Mouse (Mus musculus) liver, embryonic 16.5 days (tissue): ENCODE results near the gene Dct. TPM values are rescaled to one million over a fixed set of nuclear protein-coding genes. Genes with fewer than 3 reads are reported as not detected.

Source experiments
- ATAC-seq: fragments of 200-750 bp; cut with Nextera tagmentation; 2 replicates; pipeline ENCODE4 v1.8.0; 2017; ENCODE audit warnings: low read depth, mild to moderate bottlenecking, moderate number of reproducible peaks, moderate library complexity
- H3K27ac ChIP-seq: fragments of 300-500 bp; sonication (generic); 2 replicates; pipeline ENCODE4 v1.5.1; 2014; ENCODE audit warnings: mild to moderate bottlenecking, low read length
- H3K27me3 ChIP-seq: fragments of 300-500 bp; sonication (generic); 2 replicates; pipeline ENCODE4 v1.6.1; 2014; ENCODE audit warnings: low read depth, low read length, mixed read lengths; ENCODE audit not compliant: control insufficient read depth, insufficient read depth
- H3K36me3 ChIP-seq: fragments of 300-500 bp; sonication (generic); 2 replicates; pipeline ENCODE4 v1.6.1; 2014; ENCODE audit warnings: mild to moderate bottlenecking; ENCODE audit not compliant: control insufficient read depth, insufficient read depth
- H3K4me1 ChIP-seq: fragments of 300-500 bp; sonication (generic); 2 replicates; pipeline ENCODE4 v1.6.1; 2014; ENCODE audit warnings: low read depth, low read length, mixed read lengths; ENCODE audit not compliant: control insufficient read depth
- H3K4me2 ChIP-seq: fragments of 300-500 bp; sonication (generic); 2 replicates; pipeline ENCODE4 v1.6.1; 2014; ENCODE audit warnings: low read depth, low read length, mixed read lengths
- H3K4me3 ChIP-seq: fragments of 300-500 bp; sonication (generic); 2 replicates; pipeline ENCODE4 v1.5.1; 2014; ENCODE audit warnings: low read depth, mild to moderate bottlenecking, low read length
- H3K9ac ChIP-seq: fragments of 300-500 bp; sonication (generic); 2 replicates; pipeline ENCODE4 v1.6.1; 2014; ENCODE audit warnings: low read depth, low read length
- H3K9me3 ChIP-seq: fragments of 300-500 bp; sonication (generic); replicated peaks from 2 replicates; pipeline ENCODE4 v1.6.1; 2016; ENCODE audit warnings: low read length; ENCODE audit not compliant: control insufficient read depth
- WGBS: fragments of 180-500 bp; shearing (Covaris S2); extraction: QIAGEN DNeasy Blood & Tissue Kit; methylation state at CpG from one replicate; pipeline ENCODE4 v1.1.7; 2014; ENCODE audit not compliant: insufficient replicate concordance; 5-methylcytosine and 5-hydroxymethylcytosine counted together
- polyA plus RNA-seq: library from polyadenylated mRNA; unstranded; fragments of >200 nt; fragmentation: Nextera tagmentation; extraction: Ambion mirVana; gene quantifications from 2 replicates; pipeline ENCODE4 v1.2.1, GENCODE M21; 2015

Gene Dct
- polyA plus RNA-seq, 1 experiment from 2014 or later: 0.33 TPM

DNA sequence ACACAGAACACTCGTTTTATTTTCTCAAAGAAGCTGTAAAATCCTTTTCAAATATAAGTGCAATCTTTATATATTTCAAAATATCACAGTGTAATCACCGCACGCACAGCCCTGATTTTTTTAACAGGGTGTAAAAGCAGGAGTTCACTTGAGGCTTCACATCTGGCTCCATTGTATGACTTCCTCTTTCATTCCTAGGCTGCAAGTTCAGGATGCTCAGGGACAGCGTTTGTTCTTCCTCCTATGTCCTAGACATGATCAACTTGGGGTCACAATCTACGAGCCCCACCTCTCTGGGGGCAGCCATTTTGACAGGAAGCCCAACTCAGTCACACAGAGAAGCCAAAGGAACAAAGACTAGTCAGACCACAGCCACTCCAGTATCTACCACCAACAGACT lies 32.7 kb downstream of the Dct start:
- Histone ChIP-seq H3K9ac (no peak overlapping the region), H3K9me3 (no peaks in the 10 kb centered on the region), H3K4me2 (no peak overlapping the region), H3K4me3 (no peak overlapping the region), H3K4me1 (no peaks in the 10 kb centered on the region), H3K27me3 (no peaks in the 10 kb centered on the region), H3K27ac (no peak overlapping the region), H3K36me3 (no peaks in the 10 kb centered on the region)
- 45% methylated on average over 5 of the region's 5 CpGs for WGBS
- ATAC-seq: no peak

DNA sequence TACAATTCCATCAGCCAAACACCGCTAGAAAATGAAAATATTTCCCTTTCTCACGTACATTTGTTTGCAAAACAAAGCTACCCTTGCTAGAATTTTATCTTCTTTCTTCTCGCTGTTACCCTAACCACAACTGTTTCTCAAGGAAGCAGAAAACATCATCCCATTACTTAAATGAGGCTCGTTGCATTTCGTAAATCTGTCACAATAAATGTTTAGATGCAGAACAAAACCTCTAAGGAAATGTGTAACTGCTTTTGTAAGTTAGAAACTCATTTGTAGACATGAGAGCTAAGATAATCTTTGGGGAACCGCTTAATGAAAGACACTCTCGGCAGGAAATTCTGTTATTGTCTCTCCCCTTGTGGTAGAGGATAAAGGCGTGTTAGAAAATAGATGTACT lies 38.8 kb downstream of the Dct start:
- Histone ChIP-seq H3K9me3 (no peaks in the 10 kb centered on the region), H3K4me2 (no peak overlapping the region), H3K27me3 (no peaks in the 10 kb centered on the region), H3K4me3 (no peak overlapping the region), H3K27ac (no peak overlapping the region), H3K36me3 (no peaks in the 10 kb centered on the region), H3K9ac (no peak overlapping the region), H3K4me1 (no peaks in the 10 kb centered on the region)
- WGBS: 50% methylated on average over 8 of the region's 8 CpGs
- ATAC-seq: no peak

DNA sequence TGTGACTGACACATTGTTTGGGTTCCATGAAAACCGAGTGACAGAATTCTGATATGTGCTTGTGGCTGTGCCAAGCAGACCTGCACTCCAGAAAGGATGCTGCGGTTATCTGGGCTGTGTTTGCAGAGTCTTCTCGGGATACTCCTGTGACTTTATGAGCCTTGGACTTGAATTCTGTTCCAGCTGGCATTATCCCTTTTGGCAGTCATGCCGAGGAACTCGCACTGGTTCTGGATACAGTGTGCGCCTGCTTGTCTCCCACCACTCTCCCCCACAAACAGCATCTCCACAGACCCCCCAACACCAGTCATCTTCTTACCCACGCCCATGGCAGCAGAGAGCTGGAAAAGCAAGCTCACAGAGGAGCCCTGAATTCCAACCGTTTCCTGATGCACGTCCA lies 42.5 kb downstream of the Dct start:
- Histone ChIP-seq H3K4me2 (no peak overlapping the region), H3K4me1 (no peaks in the 10 kb centered on the region), H3K36me3 (no peaks in the 10 kb centered on the region), H3K27ac (no peak overlapping the region), H3K9me3 (no peaks in the 10 kb centered on the region), H3K4me3 (no peak overlapping the region), H3K27me3 (no peaks in the 10 kb centered on the region), H3K9ac (no peak overlapping the region)
- ATAC-seq: no peak
- WGBS: 50% methylated on average over 9 of the region's 9 CpGs

DNA sequence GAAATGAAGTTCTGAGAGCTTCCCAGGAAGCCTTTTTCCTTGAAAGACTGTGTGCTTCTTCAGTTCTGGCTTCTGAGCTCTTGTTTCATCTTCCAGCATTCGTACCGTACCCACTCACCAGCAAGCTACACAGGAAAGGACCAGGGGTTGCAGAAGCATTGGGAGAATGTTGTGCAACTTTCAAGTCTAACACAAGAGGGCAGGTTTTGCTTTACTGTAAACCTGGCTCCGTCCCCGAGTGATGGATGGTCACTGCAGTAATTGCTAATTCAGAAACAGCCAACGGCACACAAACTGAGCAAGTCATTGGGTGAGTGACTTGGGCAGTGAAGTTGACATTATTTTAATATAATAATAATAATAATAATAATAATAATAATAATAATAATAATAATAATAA lies 46.3 kb downstream of the Dct start:
- WGBS: 16% methylated on average over 5 of the region's 5 CpGs
- no peak overlapping the region for H3K27ac ChIP-seq
- no peaks in the 10 kb centered on the region for H3K27me3 ChIP-seq

DNA sequence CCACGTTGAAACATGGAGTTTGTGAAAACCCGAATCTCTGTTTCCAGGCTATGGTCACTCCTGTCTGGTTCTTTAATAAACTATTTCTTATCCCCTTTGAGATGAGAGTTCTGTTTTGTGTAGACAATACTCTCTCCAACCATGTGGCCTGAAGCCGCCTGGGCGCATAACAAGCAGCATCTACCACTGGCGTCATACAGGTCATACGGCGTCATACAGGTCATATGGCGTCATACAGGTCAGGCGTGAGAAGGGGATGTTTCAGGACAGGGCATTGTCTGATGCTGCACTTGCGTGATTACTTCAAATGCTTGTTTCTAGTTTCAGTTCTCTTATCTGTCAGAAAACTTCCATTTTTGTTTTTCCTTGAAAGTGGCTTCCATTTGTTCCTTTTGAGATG lies 47.6 kb downstream of the Dct start:
- WGBS: 77% methylated on average over 10 of the region's 10 CpGs
- Histone ChIP-seq H3K4me3 (no peak overlapping the region), H3K9ac (no peak overlapping the region), H3K27ac (no peak overlapping the region), H3K36me3 (no peaks in the 10 kb centered on the region), H3K27me3 (no peaks in the 10 kb centered on the region), H3K9me3 (no peaks in the 10 kb centered on the region), H3K4me2 (no peak overlapping the region), H3K4me1 (no peaks in the 10 kb centered on the region; the same call in 1 of the 2 replicates)
- ATAC-seq: no peak

More for the DNA sequence above, 46.3 kb downstream of the Dct start:
- Histone ChIP-seq H3K4me1 (no peaks in the 10 kb centered on the region; the same call in 1 of the 2 replicates), H3K9me3 (no peaks in the 10 kb centered on the region), H3K4me3 (no peak overlapping the region), H3K4me2 (no peak overlapping the region), H3K36me3 (no peaks in the 10 kb centered on the region), H3K9ac (no peak overlapping the region)
- no peak for ATAC-seq

DNA sequence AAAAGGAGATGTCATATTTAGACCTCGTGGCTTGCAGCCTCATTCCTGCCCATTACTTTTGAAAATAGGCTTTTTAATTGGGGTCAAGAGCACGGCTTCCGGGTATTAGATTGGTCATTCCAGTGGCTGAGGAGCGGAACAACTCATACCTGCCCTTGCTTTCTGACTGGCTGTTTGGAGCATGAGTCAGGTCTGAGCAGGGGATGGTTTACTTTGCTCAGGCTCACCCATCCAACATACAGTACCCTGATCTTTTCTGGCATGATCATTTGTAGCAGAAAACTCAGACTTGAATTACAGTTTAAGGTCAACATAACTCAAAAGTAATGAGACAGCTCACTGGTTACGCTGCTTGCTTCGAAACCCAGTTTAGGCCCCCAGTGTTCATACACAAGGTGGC lies 58.2 kb downstream of the Dct start:
- no peak overlapping the region for H3K27ac ChIP-seq
- no peak for ATAC-seq
- H3K4me2 ChIP-seq: no peak overlapping the region
- 63% methylated on average over 6 of the region's 6 CpGs for WGBS
- no peaks in the 10 kb centered on the region for H3K36me3 ChIP-seq
- no peaks in the 10 kb centered on the region for H3K9me3 ChIP-seq
- H3K9ac ChIP-seq: no peak overlapping the region
- H3K4me1 ChIP-seq: no peaks in the 10 kb centered on the region
- H3K4me3 ChIP-seq: no peak overlapping the region
- no peaks in the 10 kb centered on the region for H3K27me3 ChIP-seq

DNA sequence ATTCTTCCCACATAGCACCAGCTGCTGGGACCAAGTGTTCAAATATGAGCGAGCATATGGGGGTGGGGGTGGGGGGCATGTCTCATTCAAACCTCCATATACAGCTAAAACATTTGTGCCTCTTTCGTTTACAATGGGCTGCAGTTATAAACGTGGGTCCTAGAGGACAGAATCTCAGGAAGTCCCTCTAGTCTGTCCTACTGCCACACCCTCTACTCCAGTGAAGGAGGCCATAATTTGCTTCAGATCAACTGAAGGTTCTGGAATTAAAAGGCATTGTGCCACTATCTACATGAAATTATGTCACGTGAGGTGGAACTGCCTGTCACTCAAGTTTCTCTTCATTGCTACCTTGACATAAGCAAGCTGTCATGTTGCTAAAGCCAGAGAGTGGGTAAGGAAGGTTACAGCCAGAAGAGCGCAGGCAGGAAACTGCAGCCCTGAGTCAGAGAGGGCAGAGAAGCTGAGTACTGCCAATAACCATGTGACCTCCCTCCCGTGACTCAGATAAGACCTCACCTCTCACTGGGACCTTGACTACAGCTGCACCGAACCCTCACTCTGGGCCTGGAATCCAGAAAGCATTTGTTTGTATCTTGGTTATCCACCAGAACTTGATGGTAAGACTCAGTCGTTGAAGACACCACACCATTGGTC lies 59.3 kb downstream of the Dct start:
- no peaks in the 10 kb centered on the region for H3K9me3 ChIP-seq
- H3K27me3 ChIP-seq: no peaks in the 10 kb centered on the region
- H3K4me1 ChIP-seq: no peaks in the 10 kb centered on the region
- no peak overlapping the region for H3K4me2 ChIP-seq
- no peak for ATAC-seq
- 39% methylated on average over 8 of the region's 8 CpGs for WGBS
- no peak overlapping the region for H3K9ac ChIP-seq
- no peaks in the 10 kb centered on the region for H3K36me3 ChIP-seq
- no peak overlapping the region for H3K27ac ChIP-seq
- H3K4me3 ChIP-seq: no peak overlapping the region

DNA sequence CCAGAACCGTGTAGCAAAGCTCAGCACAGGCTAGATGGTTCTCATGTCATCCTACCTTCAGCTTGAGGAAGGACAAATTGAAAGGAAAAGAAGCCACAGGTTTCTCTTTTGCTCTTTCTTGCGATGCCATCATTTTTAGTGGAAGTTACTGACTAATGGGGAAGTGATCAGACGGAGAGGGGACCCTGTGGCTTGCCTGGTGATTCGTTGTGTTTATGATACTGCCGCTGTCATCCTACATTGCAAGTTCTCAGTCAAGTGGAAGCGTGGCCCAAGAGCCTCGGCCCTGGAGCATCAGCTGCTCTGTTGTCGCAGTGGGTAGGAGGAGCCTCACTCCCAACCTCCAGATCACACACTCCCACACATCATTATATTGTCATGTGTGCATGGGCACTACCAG lies 61.8 kb downstream of the Dct start:
- Histone ChIP-seq H3K4me2 (no peak overlapping the region), H3K27me3 (no peaks in the 10 kb centered on the region), H3K36me3 (no peaks in the 10 kb centered on the region), H3K9me3 (no peaks in the 10 kb centered on the region), H3K27ac (no peak overlapping the region), H3K4me3 (no peak overlapping the region), H3K4me1 (no peaks in the 10 kb centered on the region), H3K9ac (no peak overlapping the region)
- no peak for ATAC-seq
- WGBS: 38% methylated on average over 8 of the region's 8 CpGs

DNA sequence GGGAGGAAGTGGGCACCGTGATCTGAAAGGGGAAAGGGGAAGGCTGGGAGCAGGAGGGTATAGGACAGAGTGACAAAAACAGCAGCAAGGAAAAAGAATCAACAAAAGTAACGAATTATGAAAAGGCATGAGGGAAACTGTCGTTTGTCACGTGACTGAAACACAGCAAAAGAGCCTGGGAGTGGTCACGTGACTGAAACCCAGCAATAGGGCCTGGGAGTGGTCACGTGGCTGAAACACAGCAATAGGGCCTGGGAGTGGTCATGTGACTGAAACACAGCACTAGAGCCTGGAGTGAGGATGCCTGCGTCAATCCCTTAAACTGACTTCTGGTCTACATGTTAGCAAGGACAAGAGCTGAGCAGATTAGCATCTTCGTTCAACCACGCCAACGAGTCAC lies 63.6 kb downstream of the Dct start:
- 61% methylated on average over 10 of the region's 10 CpGs for WGBS
- H3K27ac ChIP-seq: no peak overlapping the region
- H3K36me3 ChIP-seq: no peaks in the 10 kb centered on the region

More for the DNA sequence above, 63.6 kb downstream of the Dct start:
- no peaks in the 10 kb centered on the region for H3K4me1 ChIP-seq
- H3K27me3 ChIP-seq: no peaks in the 10 kb centered on the region
- no peak for ATAC-seq
- H3K4me2 ChIP-seq: no peak overlapping the region
- no peak overlapping the region for H3K4me3 ChIP-seq
- no peak overlapping the region for H3K9ac ChIP-seq
- no peaks in the 10 kb centered on the region for H3K9me3 ChIP-seq
